Mouse (Mus musculus): ENCODE measurements around the gene Zfp185. TPM values are rescaled to one million over a fixed set of nuclear protein-coding genes. Genes with fewer than 3 reads are reported as not detected.

The Zfp185 gene
- polyA plus RNA-seq, 1 experiment from 2014 or later = 25.7 TPM

DNA sequence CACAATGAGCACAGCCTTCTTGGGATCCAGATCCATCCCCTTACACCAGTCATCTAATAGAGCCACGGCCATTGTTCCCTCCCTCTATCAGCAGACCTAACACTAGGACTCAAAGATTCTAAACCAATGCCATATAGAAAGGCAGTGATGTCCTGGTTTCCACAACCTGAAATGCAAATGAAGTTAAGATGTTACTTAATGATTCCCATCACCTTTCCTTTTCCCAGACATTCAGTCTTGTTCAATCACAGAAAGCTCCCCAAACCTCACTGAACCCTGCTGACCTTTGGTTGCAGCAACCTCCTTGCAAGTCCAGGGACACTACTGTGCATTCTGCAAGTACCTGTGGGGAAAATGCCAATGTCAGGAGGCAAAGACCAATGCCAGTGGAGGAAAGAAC is 49.9 kb downstream of the Zfp185 start, which contains the start of gene Pnma5:
Pnma5 (minus strand) TSS at position 101 of the 400 bp plus-strand sequence.
- H3K4me1 ChIP-seq (ENCODE audit: control insufficient read depth, insufficient read depth, low read length) = no peaks in the 10 kb centered on the region
- 86% methylated on average over 1 of the region's 1 CpGs for WGBS
- no peak for DNase-seq (ENCODE audit: low spot score)

DNA sequence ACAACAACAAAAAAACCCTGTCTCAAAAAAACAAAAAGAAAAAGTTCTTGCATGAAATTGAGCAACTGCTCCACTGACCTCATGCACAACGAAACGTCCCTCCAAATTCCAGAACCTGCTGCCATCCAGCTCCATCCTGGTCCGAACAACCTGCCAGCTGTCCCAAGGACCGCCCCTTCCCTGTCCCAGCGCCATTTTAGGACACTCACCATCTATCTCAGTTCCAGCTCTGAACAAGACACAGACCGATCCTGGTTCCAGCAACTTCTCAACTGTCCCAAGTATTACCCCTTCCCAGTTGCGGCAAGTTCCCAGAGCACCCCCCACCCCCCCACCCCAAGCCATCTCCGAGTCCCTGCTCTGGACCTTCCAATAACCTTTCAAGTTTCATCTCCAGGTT is 51.7 kb downstream of the Zfp185 start:
- no peaks in the 10 kb centered on the region for H3K27me3 ChIP-seq (replicated peaks; ENCODE audit: control insufficient read depth, insufficient read depth, low read length)
- H3K9me3 ChIP-seq (ENCODE audit: control insufficient read depth, low read length) = no peaks in the 10 kb centered on the region
- no peak overlapping the region for H3K27ac ChIP-seq (replicated peaks; ENCODE audit: low read depth, low read length)
- H3K36me3 ChIP-seq (ENCODE audit: control insufficient read depth, insufficient read depth, low read length) = no peaks in the 10 kb centered on the region
- no peak overlapping the region for H3K4me3 ChIP-seq (ENCODE audit: low read depth, low read length)
- no peak overlapping the region for H3K9ac ChIP-seq (ENCODE audit: low read depth, low read length)
- H3K4me2 ChIP-seq (ENCODE audit: low read depth, low read length) = no peak overlapping the region
- H3K4me1 ChIP-seq (ENCODE audit: control insufficient read depth, insufficient read depth, low read length) = no peaks in the 10 kb centered on the region
- ATAC-seq (ENCODE audit: low read depth) (no peak), DNase-seq (ENCODE audit: low spot score) (no peak)
- WGBS = 82% methylated on average over 8 of the region's 8 CpGs

More for the DNA sequence above, 49.9 kb downstream of the Zfp185 start, which contains the start of gene Pnma5:
- no peaks in the 10 kb centered on the region for H3K36me3 ChIP-seq (ENCODE audit: control insufficient read depth, insufficient read depth, low read length)
- no peak for ATAC-seq (ENCODE audit: low read depth)
- H3K4me3 ChIP-seq (ENCODE audit: low read depth, low read length) = no peak within 1 kb of the TSS
- no peaks in the 10 kb centered on the region for H3K27me3 ChIP-seq (replicated peaks; ENCODE audit: control insufficient read depth, insufficient read depth, low read length)
- no peak within 1 kb of the TSS for H3K9ac ChIP-seq (ENCODE audit: low read depth, low read length)
- H3K4me2 ChIP-seq (ENCODE audit: low read depth, low read length) = no peak within 1 kb of the TSS
- H3K9me3 ChIP-seq (ENCODE audit: control insufficient read depth, low read length) = no peaks in the 10 kb centered on the region
- no peak within 1 kb of the TSS for H3K27ac ChIP-seq (replicated peaks; ENCODE audit: low read depth, low read length)

DNA sequence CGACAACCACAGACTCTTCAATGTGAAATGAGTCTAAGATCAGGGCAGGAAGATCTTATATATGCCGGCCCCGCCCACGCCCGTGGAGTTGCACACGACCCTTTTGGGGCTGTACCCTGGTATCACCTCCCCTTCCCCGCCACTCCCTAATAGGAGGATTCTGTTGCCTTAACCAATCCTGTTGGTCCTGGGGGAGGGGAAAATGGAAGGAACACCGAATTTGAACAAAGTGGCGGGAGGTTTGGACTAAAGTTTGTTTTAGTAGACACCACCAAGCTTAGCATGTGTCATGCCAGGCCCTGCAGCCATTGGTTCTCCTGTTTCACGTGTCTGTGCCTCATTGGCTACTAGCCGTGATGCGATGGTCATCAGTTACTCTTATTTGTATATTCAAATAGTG is 52.5 kb downstream of the Zfp185 start:
- Histone ChIP-seq H3K4me3 (ENCODE audit: low read depth, low read length) (no peak overlapping the region), H3K9me3 (ENCODE audit: control insufficient read depth, low read length) (no peaks in the 10 kb centered on the region), H3K9ac (ENCODE audit: low read depth, low read length) (no peak overlapping the region), H3K27ac (replicated peaks; ENCODE audit: low read depth, low read length) (no peak overlapping the region), H3K36me3 (ENCODE audit: control insufficient read depth, insufficient read depth, low read length) (no peaks in the 10 kb centered on the region), H3K27me3 (replicated peaks; ENCODE audit: control insufficient read depth, insufficient read depth, low read length) (no peaks in the 10 kb centered on the region), H3K4me1 (ENCODE audit: control insufficient read depth, insufficient read depth, low read length) (no peaks in the 10 kb centered on the region), H3K4me2 (ENCODE audit: low read depth, low read length) (no peak overlapping the region)
- 87% methylated on average over 11 of the region's 12 CpGs for WGBS
- ATAC-seq (ENCODE audit: low read depth) (no peak), DNase-seq (ENCODE audit: low spot score) (no peak)

DNA sequence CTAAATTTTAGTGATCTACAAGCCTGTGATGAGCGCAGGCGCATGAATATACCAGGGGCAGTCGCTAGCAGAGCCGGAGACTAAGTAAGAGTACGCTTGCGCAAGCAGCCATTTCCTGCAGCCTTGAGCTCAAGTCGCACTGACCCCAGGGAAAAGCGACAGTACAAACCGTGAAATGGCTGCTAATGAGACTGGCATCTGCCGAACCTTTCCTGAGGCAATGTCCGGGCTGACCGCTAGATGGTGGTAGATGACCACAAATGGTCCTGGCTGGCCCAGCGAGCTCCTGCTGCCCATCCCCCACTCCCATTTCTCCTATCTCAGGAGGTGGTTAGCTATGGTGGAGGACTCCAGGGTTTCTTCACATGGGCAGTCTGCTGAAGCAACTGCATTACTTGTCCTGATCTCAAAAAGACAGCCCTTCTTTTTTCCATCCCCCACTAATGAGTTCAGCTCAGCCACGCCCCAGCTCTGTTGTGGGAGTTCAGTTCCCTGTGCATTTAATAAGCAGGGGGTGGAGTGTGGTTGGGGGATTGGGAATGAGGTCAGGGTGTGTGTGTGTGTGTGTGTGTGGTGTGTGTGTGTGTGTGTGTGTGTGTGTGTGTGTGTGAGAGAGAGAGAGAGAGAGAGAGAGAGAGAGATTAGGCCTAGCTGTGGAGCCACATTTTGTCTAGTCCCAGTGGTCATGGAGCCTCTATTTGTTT is 66.9 kb downstream of the Zfp185 start:
- WGBS = 12% methylated on average over 13 of the region's 14 CpGs

DNA sequence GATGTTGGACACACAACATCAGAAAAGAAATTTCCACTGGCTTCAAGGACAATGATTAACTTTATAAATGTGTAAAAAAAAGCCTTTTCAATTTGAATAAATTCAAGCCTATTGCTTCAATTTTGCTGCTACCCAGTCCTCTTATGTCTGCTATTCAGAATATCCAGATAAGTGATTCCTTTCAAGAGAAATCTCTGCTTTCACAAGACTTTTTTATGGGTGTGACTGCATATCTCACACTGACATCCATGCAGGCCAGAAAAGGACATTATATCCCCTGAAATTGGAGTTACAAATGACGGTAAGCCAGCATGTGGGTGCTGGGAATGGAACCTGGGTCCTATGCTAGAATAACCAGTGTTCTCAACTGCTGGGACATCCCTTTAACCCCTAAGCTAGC is 74.4 kb downstream of the Zfp185 start:
- 92% methylated on average over 1 of the region's 1 CpGs for WGBS
- Histone ChIP-seq H3K4me2 (ENCODE audit: low read depth, low read length) (no peak overlapping the region), H3K27ac (replicated peaks; ENCODE audit: low read depth, low read length) (no peak overlapping the region)

More for the DNA sequence above, 66.9 kb downstream of the Zfp185 start:
- Histone ChIP-seq H3K4me2 (ENCODE audit: low read depth, low read length) (peak overlapping the region; percentile 37), H3K4me1 (ENCODE audit: control insufficient read depth, insufficient read depth, low read length) (no peaks in the 10 kb centered on the region), H3K27ac (replicated peaks; ENCODE audit: low read depth, low read length) (no peak overlapping the region), H3K36me3 (ENCODE audit: control insufficient read depth, insufficient read depth, low read length) (no peaks in the 10 kb centered on the region), H3K4me3 (ENCODE audit: low read depth, low read length) (peak overlapping the region; percentile 14), H3K9me3 (ENCODE audit: control insufficient read depth, low read length) (no peaks in the 10 kb centered on the region), H3K27me3 (replicated peaks; ENCODE audit: control insufficient read depth, insufficient read depth, low read length) (no peaks in the 10 kb centered on the region), H3K9ac (ENCODE audit: low read depth, low read length) (0 out of 2 replicates have a peak overlapping the region, but pooled peaks have one; percentile 17)
- peak; percentile 97 for ATAC-seq (ENCODE audit: low read depth)
- peak; percentile 95 for DNase-seq (ENCODE audit: low spot score)

DNA sequence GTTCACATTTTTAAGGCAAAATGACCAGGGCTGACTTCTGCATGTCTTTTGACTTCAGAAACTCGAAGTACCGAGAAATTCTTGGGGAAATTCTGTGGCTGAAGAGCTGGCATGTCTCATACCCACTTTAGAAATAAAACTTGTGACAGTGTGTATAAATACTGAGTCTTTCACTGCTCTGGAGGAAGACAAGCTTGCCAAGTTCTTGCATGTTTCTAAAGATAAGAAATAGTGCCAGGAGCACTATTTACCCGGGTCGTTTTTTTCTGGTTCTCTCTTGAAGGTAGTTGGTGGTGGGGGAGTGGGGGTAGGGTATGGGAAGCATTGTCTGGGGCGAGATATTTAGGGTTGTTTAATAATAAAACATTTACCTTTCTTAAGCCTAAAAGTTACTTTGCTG is 75.2 kb downstream of the Zfp185 start:
- no peaks in the 10 kb centered on the region for H3K27me3 ChIP-seq (replicated peaks; ENCODE audit: control insufficient read depth, insufficient read depth, low read length)
- H3K4me2 ChIP-seq (ENCODE audit: low read depth, low read length) = no peak overlapping the region
- no peak overlapping the region for H3K4me3 ChIP-seq (ENCODE audit: low read depth, low read length)
- DNase-seq (ENCODE audit: low spot score) (peak; percentile 1), ATAC-seq (ENCODE audit: low read depth) (no peak)
- no peak overlapping the region for H3K9ac ChIP-seq (ENCODE audit: low read depth, low read length)
- WGBS = 57% methylated on average over 5 of the region's 5 CpGs
- no peaks in the 10 kb centered on the region for H3K9me3 ChIP-seq (ENCODE audit: control insufficient read depth, low read length)
- no peak overlapping the region for H3K27ac ChIP-seq (replicated peaks; ENCODE audit: low read depth, low read length)
- no peaks in the 10 kb centered on the region for H3K4me1 ChIP-seq (ENCODE audit: control insufficient read depth, insufficient read depth, low read length)
- H3K36me3 ChIP-seq (ENCODE audit: control insufficient read depth, insufficient read depth, low read length) = no peaks in the 10 kb centered on the region

More for the DNA sequence above, 74.4 kb downstream of the Zfp185 start:
- no peak for ATAC-seq (ENCODE audit: low read depth)
- Histone ChIP-seq H3K9ac (ENCODE audit: low read depth, low read length) (no peak overlapping the region), H3K4me3 (ENCODE audit: low read depth, low read length) (no peak overlapping the region), H3K9me3 (ENCODE audit: control insufficient read depth, low read length) (no peaks in the 10 kb centered on the region), H3K36me3 (ENCODE audit: control insufficient read depth, insufficient read depth, low read length) (no peaks in the 10 kb centered on the region), H3K4me1 (ENCODE audit: control insufficient read depth, insufficient read depth, low read length) (no peaks in the 10 kb centered on the region), H3K27me3 (replicated peaks; ENCODE audit: control insufficient read depth, insufficient read depth, low read length) (no peaks in the 10 kb centered on the region)
- DNase-seq (ENCODE audit: low spot score) = no peak

DNA sequence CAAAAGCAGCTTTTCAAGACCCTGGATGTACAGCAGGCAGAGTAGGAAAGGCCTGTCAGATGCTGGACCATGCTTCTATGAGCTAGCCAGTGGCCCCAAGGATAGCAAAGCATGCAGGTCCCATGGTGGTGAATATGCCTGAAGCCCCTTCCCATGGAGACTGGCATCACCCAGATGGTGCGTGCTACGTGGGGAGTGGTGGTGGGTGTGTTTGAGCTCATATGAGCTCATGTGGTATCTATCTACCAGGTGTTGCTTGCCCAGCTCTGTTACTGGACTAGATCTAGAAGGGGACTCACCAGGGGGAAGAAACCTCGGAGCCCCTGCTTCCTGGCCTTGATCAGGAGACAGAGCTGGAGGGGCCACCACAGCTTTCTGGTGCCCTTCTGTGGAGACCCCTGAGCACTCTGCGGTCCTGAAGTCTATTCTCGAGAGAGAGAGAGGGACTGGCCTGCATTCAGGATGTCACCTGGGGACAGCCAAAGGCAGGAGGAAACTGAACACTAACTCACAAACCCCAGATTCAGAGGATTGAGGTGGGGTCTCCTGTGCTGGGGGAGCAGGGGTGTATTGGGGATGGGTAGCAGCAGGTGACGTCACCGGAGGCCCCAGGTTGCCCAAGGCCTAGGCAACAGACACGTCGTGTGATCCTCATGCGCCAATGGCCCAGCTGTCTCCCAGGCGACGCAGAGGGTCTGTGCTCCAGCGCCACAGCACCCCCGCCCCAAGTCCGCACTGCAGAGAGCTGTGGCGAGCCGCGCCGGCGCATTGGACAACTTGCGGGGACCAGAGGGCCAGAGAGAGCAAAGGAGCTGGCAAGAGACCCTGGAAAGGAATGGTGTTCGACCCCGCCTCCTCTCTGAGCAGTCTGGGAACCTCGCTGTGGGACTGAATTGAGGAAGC is 76.6 kb downstream of the Zfp185 start:
- Histone ChIP-seq H3K27me3 (replicated peaks; ENCODE audit: control insufficient read depth, insufficient read depth, low read length) (no peaks in the 10 kb centered on the region), H3K36me3 (ENCODE audit: control insufficient read depth, insufficient read depth, low read length) (no peaks in the 10 kb centered on the region), H3K4me2 (ENCODE audit: low read depth, low read length) (peak overlapping the region; percentile 51), H3K9me3 (ENCODE audit: control insufficient read depth, low read length) (no peaks in the 10 kb centered on the region), H3K4me1 (ENCODE audit: control insufficient read depth, insufficient read depth, low read length) (no peaks in the 10 kb centered on the region), H3K27ac (replicated peaks; ENCODE audit: low read depth, low read length) (no peak overlapping the region), H3K9ac (ENCODE audit: low read depth, low read length) (peak overlapping the region; percentile 45; the same call in 1 of the 2 replicates), H3K4me3 (ENCODE audit: low read depth, low read length) (peak overlapping the region; percentile 21)
- DNase-seq (ENCODE audit: low spot score) (peak; percentile 7), ATAC-seq (ENCODE audit: low read depth) (0 out of 2 replicates have a peak, but pooled peaks have one; percentile 68)
- WGBS = 45% methylated on average over 20 of the region's 24 CpGs

DNA sequence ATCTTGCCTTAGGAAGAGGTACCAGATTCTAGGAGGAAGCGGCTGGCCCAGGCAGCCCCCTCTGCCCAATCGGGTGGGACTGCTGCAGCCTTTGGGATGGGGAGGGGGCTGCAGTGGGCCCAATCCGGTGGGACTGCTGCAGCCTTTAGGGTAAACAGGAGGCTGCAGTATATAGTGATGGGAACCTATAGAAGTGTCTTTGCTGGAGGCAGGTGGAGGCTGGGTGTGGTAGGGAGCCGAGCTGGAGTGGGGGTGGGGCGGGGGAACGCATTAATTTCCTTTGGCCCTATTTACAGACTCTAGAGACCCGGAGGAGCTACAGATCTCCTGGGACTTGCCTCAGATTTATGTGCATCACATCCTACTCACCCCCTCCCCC is 77.3 kb downstream of the Zfp185 start, which contains the start of gene Pnma3:
Pnma3 (plus strand) TSS at position 373 of the 379 bp plus-strand sequence.
- Histone ChIP-seq H3K9me3 (ENCODE audit: control insufficient read depth, low read length) (no peaks in the 10 kb centered on the region), H3K36me3 (ENCODE audit: control insufficient read depth, insufficient read depth, low read length) (no peaks in the 10 kb centered on the region), H3K4me1 (ENCODE audit: control insufficient read depth, insufficient read depth, low read length) (no peaks in the 10 kb centered on the region), H3K9ac (ENCODE audit: low read depth, low read length) (peak within 1 kb of the TSS; percentile 45; the same call in 1 of the 2 replicates), H3K4me2 (ENCODE audit: low read depth, low read length) (peak within 1 kb of the TSS; percentile 51), H3K27me3 (replicated peaks; ENCODE audit: control insufficient read depth, insufficient read depth, low read length) (no peaks in the 10 kb centered on the region), H3K4me3 (ENCODE audit: low read depth, low read length) (peak within 1 kb of the TSS; percentile 21), H3K27ac (replicated peaks; ENCODE audit: low read depth, low read length) (no peak within 1 kb of the TSS)
- WGBS = 24% methylated on average over 6 of the region's 7 CpGs
- ATAC-seq (ENCODE audit: low read depth) (0 out of 2 replicates have a peak, but pooled peaks have one; percentile 30), DNase-seq (ENCODE audit: low spot score) (no peak)

Data from embryonic facial prominence, embryonic 14.5 days (tissue).